Mouse (Mus musculus) spleen, adult 2 months (tissue): ENCODE results near the gene Sertad2. TPM values are rescaled to one million over a fixed set of nuclear protein-coding genes. Genes with fewer than 3 reads are reported as not detected.

Experiments used
- DNase-seq, 2 experiments: peaks; one replicate each; pipeline versions ENCODE4 v3.0.0 to v3.0.0-alpha.2; 2012 to 2021; ENCODE audit warnings: low spot score in 2 of 2, low read depth in 1 of 2
- H3K27ac ChIP-seq: fragments of 200-500 bp; 2 replicates; pipeline ENCODE4 v1.5.1; 2012; ENCODE audit warnings: low read length, inconsistent platforms; ENCODE audit not compliant: insufficient read depth
- H3K27me3 ChIP-seq: fragments of 200-500 bp; 2 replicates; pipeline ENCODE4 v1.6.1; 2012; ENCODE audit warnings: mild to moderate bottlenecking, moderate library complexity, low read length, inconsistent platforms; ENCODE audit not compliant: control insufficient read depth, insufficient read depth
- H3K36me3 ChIP-seq: fragments of 200-500 bp; 2 replicates; pipeline ENCODE4 v1.6.1; 2012; ENCODE audit warnings: mild to moderate bottlenecking, low read length, inconsistent platforms; ENCODE audit not compliant: control insufficient read depth, insufficient read depth
- H3K4me1 ChIP-seq: fragments of 200-500 bp; 2 replicates; pipeline ENCODE4 v1.6.1; 2011; ENCODE audit warnings: inconsistent platforms; ENCODE audit not compliant: control insufficient read depth, insufficient read depth, insufficient read length
- H3K4me3 ChIP-seq: fragments of 200-500 bp; 2 replicates; pipeline ENCODE4 v1.5.1; 2011; ENCODE audit warnings: mild to moderate bottlenecking, inconsistent platforms; ENCODE audit not compliant: insufficient read depth, insufficient read length; ENCODE audit errors: extremely low read depth
- CTCF ChIP-seq: fragments of 200-500 bp; IDR thresholded peaks from 2 replicates; pipeline ENCODE4 v1.5.1; 2011; ENCODE audit warnings: mild to moderate bottlenecking, inconsistent platforms; ENCODE audit not compliant: insufficient read depth, insufficient read length, insufficient replicate concordance; ENCODE audit errors: extremely low read depth
- POLR2A ChIP-seq: fragments of 200-500 bp; IDR thresholded peaks from 2 replicates; pipeline ENCODE4 v1.6.1; 2011; ENCODE audit warnings: low read depth, low read length, inconsistent platforms
- WGBS: fragments of 180-500 bp; shearing (Covaris S2); methylation state at CpG from one replicate; pipeline ENCODE4 v1.1.7; 2018; 5-methylcytosine and 5-hydroxymethylcytosine counted together
- polyA plus RNA-seq: library from polyadenylated mRNA; depleted of rRNA; stranded (reverse); fragments of >200 nt; gene quantifications from 2 replicates; pipeline ENCODE4 v1.2.3, GENCODE M21; 2012

The Sertad2 gene
- polyA plus RNA-seq, 1 experiment: 22.3 TPM

GRCm38 (mm10) chr11:20537221-20537620 is 5.8 kb upstream of the Sertad2 start:
- DNase-seq: no peak
- TF ChIP-seq POLR2A: no peak
- TF ChIP-seq CTCF: no peak
- WGBS: 86% methylated on average over 3 of the region's 3 CpGs
- H3K27me3 ChIP-seq: no peaks in the 10 kb centered on the region
- H3K36me3 ChIP-seq: no peaks in the 10 kb centered on the region
- no peak overlapping the region for H3K4me3 ChIP-seq
- no peak overlapping the region for H3K27ac ChIP-seq
- H3K4me1 ChIP-seq: peaks cover 2% of the 10 kb centered on the region

- no peaks in the 10 kb centered on the region; the same call in none of the 2 replicates for H3K4me1 ChIP-seq
- WGBS: 81% methylated on average over 3 of the region's 3 CpGs
- no peak for DNase-seq
- no peak for TF ChIP-seq CTCF
- no peak for TF ChIP-seq POLR2A
- H3K27ac ChIP-seq: no peak overlapping the region
- no peak overlapping the region for H3K4me3 ChIP-seq
- no peaks in the 10 kb centered on the region for H3K36me3 ChIP-seq
- H3K27me3 ChIP-seq: peaks cover 2% of the 10 kb centered on the region
Measured at GRCm38 (mm10) chr11:20538496-20538895, 4.6 kb upstream of the Sertad2 start.

GRCm38 (mm10) chr11:20541280-20541679 is 1.8 kb upstream of the Sertad2 start:
- no peaks in the 10 kb centered on the region for H3K36me3 ChIP-seq
- peaks cover 2% of the 10 kb centered on the region for H3K27me3 ChIP-seq
- TF ChIP-seq POLR2A (no peak), CTCF (no peak)
- no peaks in the 10 kb centered on the region; the same call in 1 of the 2 replicates for H3K4me1 ChIP-seq
- H3K4me3 ChIP-seq: no peak overlapping the region
- no peak overlapping the region for H3K27ac ChIP-seq
- no peak for DNase-seq
- 90% methylated on average over 3 of the region's 3 CpGs for WGBS

- Histone ChIP-seq H3K27me3 (peaks cover 2% of the 10 kb centered on the region), H3K27ac (peak overlapping the region; percentile 51), H3K36me3 (no peaks in the 10 kb centered on the region), H3K4me1 (no peaks in the 10 kb centered on the region; the same call in 1 of the 2 replicates), H3K4me3 (peak overlapping the region; percentile 65)
- TF ChIP-seq CTCF (no peak), POLR2A (no peak)
- no peak for DNase-seq
- 3% methylated on average over 29 of the region's 29 CpGs for WGBS
Measured at GRCm38 (mm10) chr11:20541995-20542637, 937 bp upstream of the Sertad2 start.

GRCm38 (mm10) chr11:20543453-20544120 is 534 bp downstream of the Sertad2 start:
- Histone ChIP-seq H3K4me3 (peak overlapping the region; percentile 89), H3K36me3 (no peaks in the 10 kb centered on the region), H3K4me1 (no peaks in the 10 kb centered on the region; the same call in 1 of the 2 replicates), H3K27me3 (peaks cover 2% of the 10 kb centered on the region), H3K27ac (peak overlapping the region; percentile 80)
- WGBS: under 1% methylated on average over 51 of the region's 51 CpGs
- TF ChIP-seq POLR2A: no peak
- TF ChIP-seq CTCF: no peak
- no peak for DNase-seq

- TF ChIP-seq POLR2A (no peak), CTCF (no peak)
- Histone ChIP-seq H3K27me3 (peaks cover 2% of the 10 kb centered on the region), H3K4me3 (no peak overlapping the region), H3K4me1 (no peaks in the 10 kb centered on the region; the same call in 1 of the 2 replicates), H3K36me3 (no peaks in the 10 kb centered on the region), H3K27ac (no peak overlapping the region)
- 83% methylated on average over 8 of the region's 8 CpGs for WGBS
- DNase-seq: no peak
Measured at GRCm38 (mm10) chr11:20544376-20544775, 1.3 kb downstream of the Sertad2 start.

- Histone ChIP-seq H3K36me3 (no peaks in the 10 kb centered on the region), H3K27ac (no peak overlapping the region), H3K4me1 (no peaks in the 10 kb centered on the region; the same call in 1 of the 2 replicates), H3K4me3 (no peak overlapping the region), H3K27me3 (peaks cover 2% of the 10 kb centered on the region)
- 74% methylated on average over 3 of the region's 3 CpGs for WGBS
- no peak for DNase-seq
- TF ChIP-seq CTCF: no peak
- no peak for TF ChIP-seq POLR2A
Measured at GRCm38 (mm10) chr11:20544801-20545515, 1.9 kb downstream of the Sertad2 start.
